Mouse (Mus musculus): ENCODE measurements around the gene Il21. TPM values are rescaled to one million over a fixed set of nuclear protein-coding genes. Genes with fewer than 3 reads are reported as not detected.

The Il21 gene
- polyA plus RNA-seq (2016; fragmentation: Nextera tagmentation; extraction: Ambion mirVana): not detected in 2 replicates

DNA sequence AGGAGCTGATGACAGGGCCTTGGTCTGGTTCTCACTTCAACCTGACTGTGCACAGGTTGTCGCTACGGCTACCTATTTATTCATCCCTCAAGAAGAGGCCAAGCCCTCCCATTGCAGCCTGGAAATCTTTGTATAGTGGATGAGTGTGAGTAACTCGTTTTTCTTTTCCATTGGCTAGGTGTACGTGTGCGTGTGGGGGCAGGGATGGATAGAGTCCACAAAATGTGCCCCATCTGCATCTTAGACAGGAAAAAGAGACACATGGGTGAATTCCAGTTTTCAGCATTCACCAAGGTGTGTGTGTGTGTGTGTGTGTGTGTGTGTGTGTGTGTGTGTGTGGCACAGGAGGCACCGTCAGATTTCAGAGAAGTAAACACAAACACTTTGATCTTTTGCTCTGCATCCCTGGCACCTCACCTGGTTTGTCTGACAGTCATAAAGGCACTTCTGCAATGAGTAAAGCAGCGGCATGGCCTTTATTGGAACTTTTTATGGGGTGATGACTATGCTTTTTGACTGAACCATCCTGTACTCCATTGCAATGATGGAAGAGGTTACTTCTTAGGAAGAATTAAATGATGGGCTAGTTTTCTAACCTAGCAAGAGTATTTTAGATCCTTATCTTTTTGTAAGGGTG, at the start of gene Il21:
Gene Il21 (minus strand): TSS at position 51 of the 637 bp plus-strand sequence.
- 0 out of 2 replicates have a peak, but pooled peaks cover 3% of the 10 kb centered on the region for H3K4me1 ChIP-seq
- 85% methylated on average over 7 of the region's 7 CpGs for WGBS
- no peak for DNase-seq (ENCODE audit: low spot score)

DNA sequence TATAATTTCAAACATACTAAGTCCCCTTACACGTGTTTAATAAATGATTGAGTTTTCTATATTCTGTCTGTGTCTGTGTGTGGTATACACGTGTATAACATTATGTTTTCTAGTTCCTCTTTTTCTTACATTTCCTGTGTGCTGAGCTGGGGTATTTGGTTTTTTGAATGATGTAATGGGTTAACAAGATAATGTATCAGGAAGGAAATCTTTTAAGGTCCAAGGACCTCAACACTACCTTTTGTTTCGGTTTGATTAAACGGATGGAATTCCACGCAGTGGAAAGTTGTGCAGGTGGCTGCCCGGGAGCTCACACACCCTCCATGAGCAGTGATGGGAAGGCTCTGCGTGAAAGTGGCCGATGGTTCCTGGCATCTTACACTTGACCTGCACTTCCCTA, 48.4 kb upstream of the Il21 start:
- no peak for DNase-seq (ENCODE audit: low spot score)
- Histone ChIP-seq H3K4me1 (no peaks in the 10 kb centered on the region), H3K9me3 (no peaks in the 10 kb centered on the region), H3K4me3 (no peak overlapping the region), H3K36me3 (no peaks in the 10 kb centered on the region), H3K27me3 (ENCODE audit: insufficient read depth, poor library complexity, severe bottlenecking) (no peaks in the 10 kb centered on the region), H3K27ac (no peak overlapping the region)
- 76% methylated on average over 8 of the region's 8 CpGs for WGBS

More for the DNA sequence above, at the start of gene Il21:
- H3K9me3 ChIP-seq: no peaks in the 10 kb centered on the region
- H3K27me3 ChIP-seq (ENCODE audit: insufficient read depth, poor library complexity, severe bottlenecking): no peaks in the 10 kb centered on the region
- no peak within 1 kb of the TSS for H3K27ac ChIP-seq
- no peak within 1 kb of the TSS for H3K4me3 ChIP-seq
- no peaks in the 10 kb centered on the region for H3K36me3 ChIP-seq

- DNase-seq (ENCODE audit: low spot score): peak; percentile 66
- H3K36me3 ChIP-seq: no peaks in the 10 kb centered on the region
- H3K4me1 ChIP-seq: no peaks in the 10 kb centered on the region
- 80% methylated on average over 1 of the region's 1 CpGs for WGBS
- no peaks in the 10 kb centered on the region for H3K9me3 ChIP-seq
- H3K4me3 ChIP-seq: no peak overlapping the region
- H3K27ac ChIP-seq: no peak overlapping the region
- no peaks in the 10 kb centered on the region for H3K27me3 ChIP-seq (ENCODE audit: insufficient read depth, poor library complexity, severe bottlenecking)
Observed at GRCm38 (mm10) chr3:37280221-37280620, 47.8 kb upstream of the Il21 start.

DNA sequence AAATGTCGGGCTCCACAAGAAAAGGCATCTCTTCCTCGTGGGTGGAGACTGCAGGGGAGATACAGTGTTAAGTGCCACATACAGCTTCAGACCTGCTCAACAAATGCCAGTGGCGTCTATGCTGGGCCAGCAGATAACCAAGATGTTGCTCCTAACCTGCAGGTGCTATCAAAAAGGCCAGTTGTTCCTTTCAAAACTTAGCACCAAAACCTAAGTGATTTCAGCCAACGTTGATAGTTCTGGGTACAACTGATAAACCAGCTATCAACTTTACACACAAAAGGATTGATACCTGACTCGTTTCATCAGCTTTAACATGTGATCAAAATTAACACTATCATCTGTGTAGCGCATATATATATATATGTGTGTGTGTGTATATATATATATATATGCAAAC, 42.2 kb upstream of the Il21 start:
- DNase-seq (ENCODE audit: low spot score): peak; percentile 24
- Histone ChIP-seq H3K4me3 (no peak overlapping the region), H3K9me3 (no peaks in the 10 kb centered on the region), H3K36me3 (no peaks in the 10 kb centered on the region), H3K27ac (no peak overlapping the region), H3K27me3 (ENCODE audit: insufficient read depth, poor library complexity, severe bottlenecking) (no peaks in the 10 kb centered on the region), H3K4me1 (no peaks in the 10 kb centered on the region)
- 61% methylated on average over 6 of the region's 6 CpGs for WGBS

- Histone ChIP-seq H3K36me3 (no peaks in the 10 kb centered on the region), H3K9me3 (no peaks in the 10 kb centered on the region), H3K4me1 (no peaks in the 10 kb centered on the region), H3K27ac (no peak overlapping the region), H3K4me3 (no peak overlapping the region), H3K27me3 (ENCODE audit: insufficient read depth, poor library complexity, severe bottlenecking) (no peaks in the 10 kb centered on the region)
- WGBS: 80% methylated on average over 7 of the region's 7 CpGs
- peak; percentile 39 for DNase-seq (ENCODE audit: low spot score)
Observed at GRCm38 (mm10) chr3:37273092-37273491, 40.7 kb upstream of the Il21 start.

DNA sequence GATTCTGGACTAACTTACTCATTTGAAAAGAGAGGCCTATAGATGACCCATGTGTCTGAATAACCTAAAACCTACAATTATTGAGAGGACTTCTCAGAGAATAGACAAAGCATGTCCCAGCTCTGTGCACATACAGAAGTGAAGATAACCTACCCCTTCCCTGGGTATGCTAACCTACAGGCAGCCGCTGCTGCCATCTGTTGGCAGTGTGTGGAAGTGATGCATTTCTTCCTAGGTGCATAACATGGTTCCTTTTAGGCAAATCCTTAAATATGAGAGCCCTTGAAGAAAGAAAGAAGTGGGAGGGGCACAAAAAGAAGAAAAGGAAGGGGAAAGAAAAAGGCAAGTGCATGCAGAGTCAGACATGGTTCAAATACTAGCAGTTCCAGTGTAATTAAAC, 38.8 kb upstream of the Il21 start:
- Histone ChIP-seq H3K9me3 (no peaks in the 10 kb centered on the region), H3K4me1 (no peaks in the 10 kb centered on the region), H3K27ac (no peak overlapping the region), H3K27me3 (ENCODE audit: insufficient read depth, poor library complexity, severe bottlenecking) (no peaks in the 10 kb centered on the region), H3K36me3 (no peaks in the 10 kb centered on the region), H3K4me3 (no peak overlapping the region)
- 0% methylated on average over 1 of the region's 1 CpGs for WGBS
- peak; percentile 73 for DNase-seq (ENCODE audit: low spot score)

DNA sequence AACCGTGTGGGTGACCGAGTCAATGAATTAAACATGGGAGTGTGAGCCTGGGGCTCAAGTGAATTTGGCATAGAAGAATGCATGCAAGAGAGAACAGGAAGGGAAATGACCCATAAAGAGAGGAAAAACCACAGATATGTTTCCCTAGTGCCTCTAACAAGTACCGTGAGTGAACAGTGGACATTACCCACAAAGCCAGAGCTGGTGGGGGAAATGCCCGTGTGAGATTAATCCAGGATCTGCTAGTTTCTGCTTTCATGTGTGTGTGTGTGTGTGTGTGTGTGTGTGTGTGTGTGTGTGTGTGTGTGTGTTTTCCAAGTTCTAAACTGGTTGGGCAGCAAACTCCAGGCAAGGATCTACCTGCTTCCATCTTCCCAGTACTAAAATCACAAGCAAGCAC, 37.5 kb upstream of the Il21 start:
- Histone ChIP-seq H3K27ac (no peak overlapping the region), H3K27me3 (ENCODE audit: insufficient read depth, poor library complexity, severe bottlenecking) (no peaks in the 10 kb centered on the region), H3K36me3 (no peaks in the 10 kb centered on the region), H3K4me3 (no peak overlapping the region), H3K9me3 (no peaks in the 10 kb centered on the region), H3K4me1 (no peaks in the 10 kb centered on the region)
- WGBS: 88% methylated on average over 4 of the region's 4 CpGs
- peak; percentile 53 for DNase-seq (ENCODE audit: low spot score)

GRCm38 (mm10) chr3:37268338-37268737, 35.9 kb upstream of the Il21 start:
- Histone ChIP-seq H3K36me3 (no peaks in the 10 kb centered on the region), H3K4me1 (no peaks in the 10 kb centered on the region), H3K9me3 (no peaks in the 10 kb centered on the region), H3K27ac (no peak overlapping the region), H3K4me3 (no peak overlapping the region), H3K27me3 (ENCODE audit: insufficient read depth, poor library complexity, severe bottlenecking) (no peaks in the 10 kb centered on the region)
- WGBS: 83% methylated on average over 11 of the region's 11 CpGs
- DNase-seq (ENCODE audit: low spot score): peak; percentile 19

DNA sequence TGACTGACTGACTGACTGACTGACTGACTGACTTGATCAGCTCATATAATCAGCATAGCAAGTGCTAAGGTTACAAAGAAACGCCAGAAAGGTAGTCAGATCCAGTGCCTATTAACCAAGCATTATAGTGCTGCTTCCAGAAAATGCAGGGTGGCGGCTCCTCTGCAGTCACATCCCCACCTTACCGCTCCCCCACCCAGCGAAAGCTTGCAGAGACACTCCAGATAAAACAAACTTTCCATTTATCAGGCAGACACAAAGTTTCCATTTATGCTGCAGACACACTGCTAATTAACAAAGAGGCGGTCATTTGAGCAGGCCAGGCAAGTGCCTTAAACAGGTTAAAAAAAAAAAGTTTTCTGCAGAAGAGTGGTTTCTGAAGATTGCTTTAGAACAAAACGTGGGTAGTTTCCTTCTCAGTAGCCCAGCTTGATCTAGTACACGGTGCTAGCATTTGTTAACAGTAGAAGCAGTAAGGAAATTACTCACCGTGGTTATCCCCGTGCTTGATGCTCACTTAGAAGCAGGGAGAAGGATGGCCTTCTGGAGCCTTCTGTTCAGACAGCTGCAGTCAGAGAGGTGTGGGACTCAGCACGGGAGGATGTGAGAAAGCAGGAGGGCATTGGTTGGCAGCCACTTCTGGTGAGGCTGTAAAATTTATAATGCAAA, 27.0 kb upstream of the Il21 start:
- no peak overlapping the region for H3K27ac ChIP-seq
- H3K4me3 ChIP-seq: no peak overlapping the region
- H3K27me3 ChIP-seq (ENCODE audit: insufficient read depth, poor library complexity, severe bottlenecking): no peaks in the 10 kb centered on the region
- no peaks in the 10 kb centered on the region for H3K9me3 ChIP-seq
- 52% methylated on average over 10 of the region's 10 CpGs for WGBS
- H3K36me3 ChIP-seq: no peaks in the 10 kb centered on the region
- peak; percentile 28 for DNase-seq (ENCODE audit: low spot score)
- H3K4me1 ChIP-seq: no peaks in the 10 kb centered on the region

GRCm38 (mm10) chr3:37257776-37258175, 25.3 kb upstream of the Il21 start:
- H3K4me1 ChIP-seq: no peaks in the 10 kb centered on the region
- no peak overlapping the region for H3K27ac ChIP-seq
- H3K36me3 ChIP-seq: no peaks in the 10 kb centered on the region
- no peaks in the 10 kb centered on the region for H3K9me3 ChIP-seq
- WGBS: 86% methylated on average over 15 of the region's 15 CpGs
- H3K27me3 ChIP-seq (ENCODE audit: insufficient read depth, poor library complexity, severe bottlenecking): no peaks in the 10 kb centered on the region
- peak; percentile 38 for DNase-seq (ENCODE audit: low spot score)
- no peak overlapping the region for H3K4me3 ChIP-seq

DNA sequence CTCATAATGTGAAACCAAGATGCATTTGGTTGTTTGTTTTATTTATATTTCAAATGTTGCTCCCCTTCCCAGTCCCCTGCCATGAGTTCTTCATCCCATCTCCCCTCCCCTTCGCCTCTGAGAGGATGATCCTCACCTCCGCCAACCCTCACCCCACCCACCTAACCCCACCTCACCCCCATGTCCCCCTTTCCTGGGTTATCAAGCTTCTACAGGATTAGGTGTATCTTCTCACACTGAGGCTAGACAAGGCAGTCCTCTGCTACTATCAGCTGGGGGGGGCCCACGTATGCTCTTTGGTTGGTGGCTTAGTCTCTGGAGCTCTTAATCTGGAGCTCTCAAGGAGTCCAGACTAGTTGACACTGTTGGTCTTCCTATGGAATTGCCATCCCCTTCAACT, 18.5 kb upstream of the Il21 start:
- H3K9me3 ChIP-seq: no peaks in the 10 kb centered on the region
- WGBS: 73% methylated on average over 3 of the region's 3 CpGs
- peak; percentile 68 for DNase-seq (ENCODE audit: low spot score)
- no peak overlapping the region for H3K27ac ChIP-seq
- H3K27me3 ChIP-seq (ENCODE audit: insufficient read depth, poor library complexity, severe bottlenecking): no peaks in the 10 kb centered on the region
- H3K4me1 ChIP-seq: no peaks in the 10 kb centered on the region
- no peaks in the 10 kb centered on the region for H3K36me3 ChIP-seq
- no peak overlapping the region for H3K4me3 ChIP-seq

GRCm38 (mm10) chr3:37235025-37235424, 2.6 kb upstream of the Il21 start:
- no peak for DNase-seq (ENCODE audit: low spot score)
- no peaks in the 10 kb centered on the region for H3K4me1 ChIP-seq
- 67% methylated on average over 4 of the region's 4 CpGs for WGBS
- no peak overlapping the region for H3K27ac ChIP-seq
- no peaks in the 10 kb centered on the region for H3K9me3 ChIP-seq
- no peaks in the 10 kb centered on the region for H3K36me3 ChIP-seq
- H3K27me3 ChIP-seq (ENCODE audit: insufficient read depth, poor library complexity, severe bottlenecking): no peaks in the 10 kb centered on the region
- H3K4me3 ChIP-seq: no peak overlapping the region

DNA sequence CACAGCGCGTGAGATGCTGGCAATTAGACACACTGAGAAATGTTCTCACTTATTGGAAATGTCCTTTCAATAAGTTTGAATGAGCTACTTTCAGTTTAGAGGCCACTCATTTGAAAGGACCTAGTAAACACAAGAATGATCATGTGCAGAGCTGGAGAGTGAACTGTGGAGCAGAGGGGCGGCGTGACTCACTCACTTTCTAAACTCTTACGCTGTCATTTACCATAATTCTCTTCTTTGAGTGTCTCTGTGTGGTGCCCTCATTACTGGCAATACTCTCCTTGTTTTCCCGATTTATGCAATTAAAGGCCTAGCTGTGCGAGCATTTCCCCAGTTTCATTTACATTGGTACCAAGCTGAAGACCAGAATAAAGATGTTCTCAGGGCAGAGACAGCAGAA, 1.3 kb downstream of the Il21 start:
- WGBS: 86% methylated on average over 7 of the region's 7 CpGs
- no peak for DNase-seq (ENCODE audit: low spot score)

More for the DNA sequence above, 1.3 kb downstream of the Il21 start:
- H3K9me3 ChIP-seq: no peaks in the 10 kb centered on the region
- no peak overlapping the region for H3K27ac ChIP-seq
- 0 out of 2 replicates have a peak, but pooled peaks cover 3% of the 10 kb centered on the region for H3K4me1 ChIP-seq
- no peaks in the 10 kb centered on the region for H3K27me3 ChIP-seq (ENCODE audit: insufficient read depth, poor library complexity, severe bottlenecking)
- H3K4me3 ChIP-seq: no peak overlapping the region
- no peaks in the 10 kb centered on the region for H3K36me3 ChIP-seq

Data from heart, embryonic 10.5 days (tissue).